Mouse (Mus musculus) liver, embryonic 14.5 days (tissue): ENCODE measurements around the gene Smpdl3b. TPM values are rescaled to one million over a fixed set of nuclear protein-coding genes. Genes with fewer than 3 reads are reported as not detected.

ENCODE experiments used
- ATAC-seq: fragments of 200-750 bp; cut with Nextera tagmentation; 2 replicates; pipeline ENCODE4 v1.8.0; 2017; ENCODE audit warnings: moderate number of reproducible peaks, mild to moderate bottlenecking, moderate library complexity; ENCODE audit not compliant: insufficient read depth
- DNase-seq, 3 experiments: peaks; one replicate each; pipeline ENCODE4 v3.0.0-alpha.2; 2012 to 2013; ENCODE audit warnings: low read depth in 3 of 3, low spot score in 3 of 3
- H3K27ac ChIP-seq: fragments of 300-500 bp; sonication (generic); 2 replicates; pipeline ENCODE4 v1.5.1; 2014; ENCODE audit warnings: moderate library complexity, mild to moderate bottlenecking, control low read depth, inconsistent platforms
- H3K27me3 ChIP-seq: fragments of 300-500 bp; sonication (generic); 2 replicates; pipeline ENCODE4 v1.6.1; 2014; ENCODE audit warnings: mild to moderate bottlenecking, low read length, moderate library complexity; ENCODE audit not compliant: control insufficient read depth, insufficient read depth
- H3K36me3 ChIP-seq: fragments of 300-500 bp; sonication (generic); replicated peaks from 2 replicates; pipeline ENCODE4 v1.6.1; 2014; ENCODE audit warnings: low read depth; ENCODE audit not compliant: control insufficient read depth, insufficient read depth
- H3K4me1 ChIP-seq, 2 experiments: fragments of 200-500 bp in 1 of 2; fragments of 300-500 bp in 1 of 2; sonication (generic) in 1 of 2; replicated peaks; 2 replicates each; pipeline ENCODE4 v1.6.1; 2012 to 2014; ENCODE audit warnings: antibody characterized with exemption in 1 of 2, inconsistent platforms in 1 of 2, low read length in 1 of 2; ENCODE audit not compliant: control insufficient read depth in 2 of 2, insufficient read depth in 2 of 2
- H3K4me2 ChIP-seq: fragments of 300-500 bp; sonication (generic); 2 replicates; pipeline ENCODE4 v1.6.1; 2014; ENCODE audit warnings: low read depth, mild to moderate bottlenecking, control low read depth, moderate library complexity
- H3K4me3 ChIP-seq, 2 experiments: fragments of 200-500 bp in 1 of 2; fragments of 300-500 bp in 1 of 2; sonication (generic) in 1 of 2; 2 replicates each; pipeline ENCODE4 v1.5.1; 2012 to 2014; ENCODE audit warnings: low read depth in 2 of 2, low read length in 2 of 2, mild to moderate bottlenecking in 2 of 2, control low read depth in 1 of 2, inconsistent platforms in 1 of 2, moderate library complexity in 1 of 2; ENCODE audit not compliant: insufficient read depth in 1 of 2
- H3K9ac ChIP-seq: fragments of 300-500 bp; sonication (generic); replicated peaks from 2 replicates; pipeline ENCODE4 v1.6.1; 2014; ENCODE audit warnings: mild to moderate bottlenecking, control low read depth, moderate library complexity
- H3K9me3 ChIP-seq: fragments of 300-500 bp; sonication (generic); 2 replicates; pipeline ENCODE4 v1.6.1; 2016; ENCODE audit warnings: low read length, mixed read lengths; ENCODE audit not compliant: control insufficient read depth
- CTCF ChIP-seq: IDR thresholded peaks from 2 replicates; pipeline ENCODE4 v1.5.1; 2016; ENCODE audit warnings: antibody characterized with exemption, low read depth, control low read depth
- EP300 ChIP-seq: IDR thresholded peaks from 2 replicates; pipeline ENCODE4 v1.6.1; 2016; ENCODE audit warnings: antibody characterized with exemption, low read depth
- WGBS: fragments of 180-500 bp; shearing (Covaris S2); extraction: QIAGEN DNeasy Blood & Tissue Kit; methylation state at CpG from one replicate; pipeline ENCODE4 v1.1.7; 2014; ENCODE audit not compliant: insufficient replicate concordance; 5-methylcytosine and 5-hydroxymethylcytosine counted together
- polyA plus RNA-seq, 2 experiments: library from polyadenylated mRNA; depleted of rRNA in 1 of 2; stranded (reverse) in 1 of 2; unstranded in 1 of 2; fragments of >200 nt; fragmentation: Nextera tagmentation in 1 of 2; extraction: Ambion mirVana in 1 of 2; gene quantifications; 2 replicates each; pipeline versions ENCODE4 v1.2.1 to v1.2.3; 2012 to 2014

The Smpdl3b gene
- polyA plus RNA-seq (2012; rRNA removed) (0.92 and 1.1 TPM in 2 replicates), polyA plus RNA-seq (2014; fragmentation: Nextera tagmentation; extraction: Ambion mirVana) (1.2 and 1.3 TPM in 2 replicates)

DNA sequence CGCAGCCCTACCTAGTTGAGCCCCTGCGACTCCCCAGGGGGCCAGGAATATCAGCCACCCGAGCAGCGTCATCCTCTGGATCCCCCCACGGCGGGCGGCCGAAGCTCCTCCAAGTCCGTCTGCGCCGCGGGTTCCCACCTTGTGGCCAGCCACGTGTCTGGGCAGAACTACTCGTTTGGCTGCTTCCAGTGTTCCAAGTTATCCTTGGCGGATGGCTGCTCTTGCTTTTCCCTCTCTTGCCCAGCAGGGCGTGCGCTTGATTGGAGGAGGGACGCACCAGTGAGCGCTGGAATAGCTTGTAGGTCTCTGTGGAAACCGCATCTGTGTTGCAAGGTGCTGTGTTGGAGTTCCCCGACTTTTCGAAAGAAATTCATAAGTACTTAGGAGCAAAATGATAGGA, at the start of gene Smpdl3b:
Gene Smpdl3b, minus strand, starts transcription at position 279 of the 400 bp plus-strand sequence.
- ATAC-seq (no peak), DNase-seq (no peak)
- Histone ChIP-seq H3K4me2 (peak within 1 kb of the TSS; percentile 48), H3K9me3 (no peaks in the 10 kb centered on the region), H3K4me1 (peaks cover 0 to 2% of the 10 kb centered on the region in 2 experiments; a peak in 1 of 4 replicates), H3K9ac (no peak within 1 kb of the TSS), H3K4me3 (peak within 1 kb of the TSS; percentile 16 to 28), H3K27ac (no peak within 1 kb of the TSS), H3K36me3 (no peaks in the 10 kb centered on the region), H3K27me3 (peaks cover 26% of the 10 kb centered on the region)
- WGBS, result 1% methylated on average over 22 of the region's 22 CpGs
- TF ChIP-seq CTCF (peak; percentile 54), EP300 (no peak)

DNA sequence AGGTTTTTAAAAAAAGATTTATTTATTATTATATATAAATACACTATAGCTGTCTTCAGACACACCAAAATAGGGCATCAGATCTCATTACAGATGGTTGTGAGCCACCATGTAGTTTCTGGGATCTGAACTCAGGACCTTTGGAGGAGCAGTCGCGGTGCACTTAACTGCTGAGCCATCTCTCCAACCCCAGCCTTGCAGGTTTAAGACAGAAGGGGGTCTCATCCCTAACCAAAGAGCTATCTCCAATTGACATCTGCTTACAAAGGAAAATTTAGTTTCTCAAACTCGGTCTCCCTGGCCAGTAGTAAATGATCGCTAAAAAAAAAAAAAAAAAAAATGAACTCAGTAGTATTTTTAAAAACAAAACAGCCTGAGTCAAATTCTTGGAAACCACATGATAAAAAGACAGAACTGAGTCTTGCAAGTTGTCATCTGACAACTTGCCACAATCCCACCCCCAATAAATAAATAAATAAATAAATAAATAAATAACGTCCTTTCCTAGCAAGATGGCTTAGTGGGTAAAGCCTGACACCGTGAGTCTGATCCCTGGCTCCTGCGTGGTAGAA, 49.7 kb upstream of the Smpdl3b start:
- Histone ChIP-seq H3K4me2 (no peak overlapping the region), H3K36me3 (no peaks in the 10 kb centered on the region), H3K4me1 (peaks cover 0 to 12% of the 10 kb centered on the region in 2 experiments; a peak in 3 of 4 replicates), H3K9me3 (no peaks in the 10 kb centered on the region), H3K4me3 (no peak overlapping the region), H3K9ac (no peak overlapping the region), H3K27ac (no peak overlapping the region), H3K27me3 (no peaks in the 10 kb centered on the region)
- no peak for TF ChIP-seq EP300
- TF ChIP-seq CTCF, result no peak
- DNase-seq (no peak), ATAC-seq (no peak)
- 62% methylated on average over 7 of the region's 7 CpGs for WGBS

DNA sequence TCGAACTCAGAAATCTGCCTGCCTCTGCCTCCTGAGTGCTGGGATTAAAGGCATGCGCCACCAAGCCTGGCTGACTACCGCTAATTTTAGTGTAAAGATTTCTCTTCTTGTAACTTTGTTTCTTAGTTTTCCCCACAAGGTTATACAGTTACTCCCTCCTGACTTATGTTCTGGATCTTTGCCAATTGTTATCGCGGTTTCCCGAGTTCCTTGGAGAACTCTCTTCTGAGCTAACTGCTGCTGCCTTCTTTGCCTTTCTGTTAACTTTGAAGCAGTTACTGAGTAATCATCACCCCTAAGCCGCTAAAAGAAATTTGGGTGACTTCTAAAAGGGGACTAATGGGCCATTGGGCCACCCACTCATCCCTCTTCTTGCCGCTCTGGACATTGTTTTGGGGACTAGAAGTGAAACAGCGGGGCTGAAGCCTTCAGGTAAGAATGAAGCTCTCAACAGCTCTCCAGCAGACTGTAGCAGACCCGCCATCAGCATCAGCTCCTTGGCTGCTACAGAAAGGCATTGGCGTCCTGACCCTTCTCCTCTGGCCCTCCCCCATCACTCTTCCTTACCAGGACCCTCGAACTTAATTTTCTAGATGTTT, 48.6 kb upstream of the Smpdl3b start:
- no peak for TF ChIP-seq EP300
- TF ChIP-seq CTCF, result no peak
- no peak for DNase-seq
- Histone ChIP-seq H3K27ac (no peak overlapping the region), H3K9me3 (no peaks in the 10 kb centered on the region), H3K9ac (no peak overlapping the region), H3K36me3 (no peaks in the 10 kb centered on the region), H3K4me3 (no peak overlapping the region), H3K4me2 (no peak overlapping the region), H3K4me1 (peaks cover 0 to 19% of the 10 kb centered on the region in 2 experiments; a peak in 3 of 4 replicates), H3K27me3 (no peaks in the 10 kb centered on the region)
- ATAC-seq, result no peak
- WGBS, result 75% methylated on average over 12 of the region's 12 CpGs

DNA sequence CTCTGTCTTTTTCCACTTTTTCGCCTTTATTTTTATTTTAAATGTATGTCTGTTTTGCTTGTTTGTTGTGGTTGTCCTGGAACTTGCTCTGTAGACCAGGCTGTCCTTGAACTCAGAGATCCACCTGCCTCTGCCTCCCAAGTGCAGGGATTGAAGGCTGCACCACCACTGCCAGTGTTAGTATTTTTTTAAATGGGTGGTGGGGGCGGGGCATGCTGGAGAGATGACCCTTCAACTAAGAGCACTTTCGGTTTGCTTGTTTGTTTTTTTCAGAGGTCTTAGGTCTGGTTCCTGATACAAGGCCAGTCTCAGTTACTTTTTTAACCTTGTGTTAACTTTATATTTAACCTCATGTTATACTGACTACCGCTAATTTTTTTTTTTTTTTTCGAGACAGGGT, 48.1 kb upstream of the Smpdl3b start:
- H3K9ac ChIP-seq, result no peak overlapping the region
- WGBS, result 55% methylated on average over 5 of the region's 5 CpGs
- H3K4me1 ChIP-seq, result peaks cover 0 to 19% of the 10 kb centered on the region in 2 experiments; a peak in 3 of 4 replicates
- H3K36me3 ChIP-seq, result no peaks in the 10 kb centered on the region
- TF ChIP-seq CTCF (no peak), EP300 (no peak)
- no peak overlapping the region for H3K4me3 ChIP-seq
- no peak overlapping the region for H3K4me2 ChIP-seq
- no peaks in the 10 kb centered on the region for H3K27me3 ChIP-seq
- no peak overlapping the region for H3K27ac ChIP-seq
- DNase-seq (no peak), ATAC-seq (no peak)
- H3K9me3 ChIP-seq, result no peaks in the 10 kb centered on the region

DNA sequence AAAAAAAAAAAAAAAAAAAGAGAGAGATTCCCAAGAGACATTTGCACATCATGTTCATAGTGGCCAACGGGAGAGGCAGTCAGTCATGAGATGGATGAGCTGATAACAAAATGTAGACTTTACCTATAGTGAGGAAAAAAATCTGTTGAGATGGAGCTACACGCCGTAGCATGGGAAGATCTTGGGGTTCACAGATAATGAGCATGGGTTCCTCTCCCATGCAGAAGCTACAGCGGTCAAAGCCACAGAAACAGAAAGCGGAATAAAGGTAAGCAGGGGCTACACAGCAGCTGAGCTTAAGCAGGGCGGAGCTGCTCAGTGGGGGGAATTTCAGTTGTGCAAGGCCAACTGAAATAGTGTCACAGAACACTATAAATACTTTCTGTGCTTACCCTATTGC, 47.3 kb upstream of the Smpdl3b start:
- H3K4me2 ChIP-seq, result no peak overlapping the region
- H3K4me1 ChIP-seq, result peaks cover 0 to 19% of the 10 kb centered on the region in 2 experiments; a peak in 3 of 4 replicates
- H3K9ac ChIP-seq, result no peak overlapping the region
- no peaks in the 10 kb centered on the region for H3K9me3 ChIP-seq
- no peak overlapping the region for H3K27ac ChIP-seq
- DNase-seq, result no peak
- ATAC-seq, result no peak
- H3K27me3 ChIP-seq, result no peaks in the 10 kb centered on the region
- no peak overlapping the region for H3K4me3 ChIP-seq
- no peaks in the 10 kb centered on the region for H3K36me3 ChIP-seq
- no peak for TF ChIP-seq EP300
- TF ChIP-seq CTCF, result no peak
- 35% methylated on average over 6 of the region's 6 CpGs for WGBS
